10 mouse cellular contexts compared by ENCODE assay signal in genomic region chr17:21272103-21272502, GRCm38 (mm10). TPM values are rescaled to one million over a fixed set of nuclear protein-coding genes. Genes with fewer than 3 reads are reported as not detected.
DNase-seq lines count a peak whose midpoint lies in the region; ATAC-seq lines count a peak whose summit lies in the region.
"Had no signal": no experiment of that assay in that cellular context is flagged by ENCODE, and none has a peak within 500 bp of the region (broad histone marks: within the 10 kb centered on the region; RNA-seq: fewer than 3 reads in every experiment).

No protein-coding gene starts in this region.

- no peak overlapping the region for H3K9ac ChIP-seq in midbrain, embryonic 14.5 days (replicated peaks; ENCODE audit: low read length)
- H3K9ac ChIP-seq in midbrain, embryonic 15.5 days, result no peak overlapping the region
- no peak overlapping the region for H3K9ac ChIP-seq in neural tube, embryonic 14.5 days (replicated peaks; ENCODE audit: low read depth, low read length)

- no peaks in the 10 kb centered on the region for H3K36me3 ChIP-seq in midbrain, embryonic 14.5 days (ENCODE audit: control insufficient read depth, insufficient read depth, low read length)
- no peaks in the 10 kb centered on the region for H3K36me3 ChIP-seq in midbrain, embryonic 15.5 days (replicated peaks)
- no peaks in the 10 kb centered on the region for H3K36me3 ChIP-seq in neural tube, embryonic 14.5 days (ENCODE audit: control insufficient read depth, insufficient read depth, low read length)

- WGBS in midbrain, embryonic 14.5 days, result 12% methylated on average over 4 of the region's 4 CpGs
- 22% methylated on average over 4 of the region's 4 CpGs for WGBS in midbrain, embryonic 15.5 days
- 14% methylated on average over 4 of the region's 4 CpGs for WGBS in neural tube, embryonic 14.5 days

- H3K27ac ChIP-seq in midbrain, embryonic 14.5 days (replicated peaks; ENCODE audit: low read depth, low read length), result no peak overlapping the region
- H3K27ac ChIP-seq in midbrain, embryonic 15.5 days, result no peak overlapping the region
- H3K27ac ChIP-seq in neural tube, embryonic 14.5 days (ENCODE audit: low read depth, low read length), result no peak overlapping the region

- intact Hi-C loops in left cerebral cortex, postnatal 25 days (cut with DNase I), result loop anchor here (1.0 to 5.0 kb wide), 3 partner anchors 110 to 244 kb away; partner anchors contain the start of gene Zfp677

- no peaks in the 10 kb centered on the region for H3K4me1 ChIP-seq in midbrain, embryonic 14.5 days (ENCODE audit: control insufficient read depth, insufficient read depth, low read length)
- no peaks in the 10 kb centered on the region for H3K4me1 ChIP-seq in midbrain, embryonic 15.5 days
- no peaks in the 10 kb centered on the region for H3K4me1 ChIP-seq in neural tube, embryonic 14.5 days (ENCODE audit: control insufficient read depth, insufficient read depth, low read length)

- H3K9me3 ChIP-seq in midbrain, embryonic 14.5 days (ENCODE audit: control insufficient read depth, low read length), result no peaks in the 10 kb centered on the region
- no peaks in the 10 kb centered on the region for H3K9me3 ChIP-seq in midbrain, embryonic 15.5 days
- no peaks in the 10 kb centered on the region for H3K9me3 ChIP-seq in neural tube, embryonic 14.5 days (ENCODE audit: control insufficient read depth, low read length)

- no peak for ATAC-seq in midbrain, embryonic 14.5 days (ENCODE audit: low FRiP score, low TSS enrichment)
- ATAC-seq in midbrain, embryonic 15.5 days (replicated peaks), result no peak
- peak; percentile 44; the same call in 1 of the 2 replicates for ATAC-seq in neural tube, embryonic 14.5 days (ENCODE audit: low read depth)

- peak; percentile 76 for DNase-seq in midbrain, embryonic 14.5 days
- DNase-seq in T-cell, adult 2 months (ENCODE audit: low spot score), result peak; percentile 66
- peak; percentile 72 for DNase-seq in embryo, embryonic 10.5 days (ENCODE audit: low spot score)
- peak; percentile 13 for DNase-seq in kidney, adult 18-20 months
- peak; percentile 64 to 79 for DNase-seq in left cerebral cortex, postnatal 25 days (ENCODE audit: low spot score in 2 of 2)
- no peak for DNase-seq in gastrocnemius, postnatal 4 days (ENCODE audit: low spot score in 2 of 2)

- H3K4me3 ChIP-seq in midbrain, embryonic 14.5 days (replicated peaks; ENCODE audit: low read depth, low read length), result no peak overlapping the region
- no peak overlapping the region for H3K4me3 ChIP-seq in midbrain, embryonic 15.5 days
- no peak overlapping the region for H3K4me3 ChIP-seq in neural tube, embryonic 14.5 days (ENCODE audit: low read depth, low read length)

- H3K27me3 ChIP-seq in midbrain, embryonic 14.5 days (ENCODE audit: control insufficient read depth, insufficient read depth, low read length), result no peaks in the 10 kb centered on the region
- no peaks in the 10 kb centered on the region for H3K27me3 ChIP-seq in midbrain, embryonic 15.5 days (replicated peaks)
- no peaks in the 10 kb centered on the region for H3K27me3 ChIP-seq in neural tube, embryonic 14.5 days (ENCODE audit: control insufficient read depth, insufficient read depth, low read length)

- H3K4me2 ChIP-seq in midbrain, embryonic 14.5 days (ENCODE audit: low read length), result no peak overlapping the region
- no peak overlapping the region for H3K4me2 ChIP-seq in midbrain, embryonic 15.5 days
- no peak overlapping the region for H3K4me2 ChIP-seq in neural tube, embryonic 14.5 days (ENCODE audit: low read depth, low read length)

RNA-seq across cellular contexts. Expression of gene Vmn1r236, which starts 10.6 kb away (rescaled TPM):
- not detected in 2 replicates for polyA plus RNA-seq in midbrain, embryonic 14.5 days (2014; fragmentation: Nextera tagmentation; extraction: Ambion mirVana)
- polyA plus RNA-seq in midbrain, embryonic 15.5 days (2015; fragmentation: Nextera tagmentation; extraction: Ambion mirVana), result not detected in 2 replicates
- not detected for total RNA-seq in left cerebral cortex, postnatal 25 days (2021)
- polyA plus RNA-seq in neural tube, embryonic 14.5 days (2014; fragmentation: Nextera tagmentation; extraction: Ambion mirVana), result not detected in 2 replicates
- not detected for total RNA-seq in gastrocnemius, postnatal 4 days (2021)
- polyA plus RNA-seq: heart, embryonic 14.5 days; testis, adult 2 months had no signal

RNA-seq across cellular contexts. Expression of gene Vmn1r235, which starts 15.9 kb away (rescaled TPM):
- polyA plus RNA-seq in midbrain, embryonic 14.5 days (2014; fragmentation: Nextera tagmentation; extraction: Ambion mirVana), result not detected in 2 replicates
- polyA plus RNA-seq in midbrain, embryonic 15.5 days (2015; fragmentation: Nextera tagmentation; extraction: Ambion mirVana), result not detected in 2 replicates
- not detected for total RNA-seq in left cerebral cortex, postnatal 25 days (2021)
- not detected in 2 replicates for polyA plus RNA-seq in neural tube, embryonic 14.5 days (2014; fragmentation: Nextera tagmentation; extraction: Ambion mirVana)
- not detected for total RNA-seq in gastrocnemius, postnatal 4 days (2021)
- polyA plus RNA-seq: heart, embryonic 14.5 days; testis, adult 2 months had no signal

RNA-seq across cellular contexts. Expression of gene Vmn1r237, which starts 39.6 kb away (rescaled TPM):
- polyA plus RNA-seq in midbrain, embryonic 14.5 days (2014; fragmentation: Nextera tagmentation; extraction: Ambion mirVana), result not detected in 2 replicates
- not detected in 2 replicates for polyA plus RNA-seq in midbrain, embryonic 15.5 days (2015; fragmentation: Nextera tagmentation; extraction: Ambion mirVana)
- not detected for total RNA-seq in left cerebral cortex, postnatal 25 days (2021)
- polyA plus RNA-seq in neural tube, embryonic 14.5 days (2014; fragmentation: Nextera tagmentation; extraction: Ambion mirVana), result not detected in 2 replicates
- total RNA-seq in gastrocnemius, postnatal 4 days (2021), result not detected
- polyA plus RNA-seq: heart, embryonic 14.5 days; testis, adult 2 months had no signal

RNA-seq across cellular contexts. Expression of gene Vmn1r234, which starts 46.2 kb away (rescaled TPM):
- not detected in 2 replicates for polyA plus RNA-seq in midbrain, embryonic 14.5 days (2014; fragmentation: Nextera tagmentation; extraction: Ambion mirVana)
- not detected in 2 replicates for polyA plus RNA-seq in midbrain, embryonic 15.5 days (2015; fragmentation: Nextera tagmentation; extraction: Ambion mirVana)
- not detected for total RNA-seq in left cerebral cortex, postnatal 25 days (2021)
- polyA plus RNA-seq in neural tube, embryonic 14.5 days (2014; fragmentation: Nextera tagmentation; extraction: Ambion mirVana), result not detected in 2 replicates
- not detected for total RNA-seq in gastrocnemius, postnatal 4 days (2021)
- polyA plus RNA-seq: heart, embryonic 14.5 days; testis, adult 2 months had no signal

Comparison
In these comparisons a context has a peak if more than half of its experiments do, and no peak if none do; other contexts are left out.
1. DNase-seq: peak in midbrain, embryonic 14.5 days (single experiment), T-cell, adult 2 months (single experiment), embryo, embryonic 10.5 days (single experiment), kidney, adult 18-20 months (single experiment) and left cerebral cortex, postnatal 25 days (2 of 2); none in gastrocnemius, postnatal 4 days (0 of 2).